Mouse (Mus musculus) liver, embryonic 13.5 days (tissue): ENCODE measurements around the gene Gm10490. TPM values are rescaled to one million over a fixed set of nuclear protein-coding genes. Genes with fewer than 3 reads are reported as not detected.
"Not testable (repeated sequence)": the region's sequence is repeated elsewhere in the genome, so short reads cannot be mapped to it uniquely, and the experiment has no call there.

Experiments used
- ATAC-seq: fragments of 200-750 bp; cut with Nextera tagmentation; 2 replicates; pipeline ENCODE4 v1.8.0; 2017; ENCODE audit warnings: low read depth, mild to moderate bottlenecking, moderate number of reproducible peaks, moderate library complexity
- DNase-seq: peaks from one replicate; pipeline ENCODE4 v3.0.0; 2022
- H3K27ac ChIP-seq: fragments of 300-500 bp; sonication (generic); 2 replicates; pipeline ENCODE4 v1.5.1; 2015; ENCODE audit warnings: moderate library complexity, mild to moderate bottlenecking, inconsistent platforms
- H3K27me3 ChIP-seq: fragments of 300-500 bp; sonication (generic); 2 replicates; pipeline ENCODE4 v1.6.1; 2015; ENCODE audit warnings: mild to moderate bottlenecking, inconsistent platforms
- H3K36me3 ChIP-seq: fragments of 300-500 bp; sonication (generic); 2 replicates; pipeline ENCODE4 v1.6.1; 2015; ENCODE audit warnings: mild to moderate bottlenecking, inconsistent platforms
- H3K4me1 ChIP-seq: fragments of 300-500 bp; sonication (generic); replicated peaks from 2 replicates; pipeline ENCODE4 v1.6.1; 2015; ENCODE audit warnings: inconsistent platforms
- H3K4me2 ChIP-seq: fragments of 300-500 bp; sonication (generic); 2 replicates; pipeline ENCODE4 v1.6.1; 2015; ENCODE audit warnings: inconsistent platforms, mild to moderate bottlenecking, moderate library complexity
- H3K4me3 ChIP-seq: fragments of 300-500 bp; sonication (generic); replicated peaks from 2 replicates; pipeline ENCODE4 v1.5.1; 2015; ENCODE audit warnings: mild to moderate bottlenecking, inconsistent platforms
- H3K9ac ChIP-seq: fragments of 300-500 bp; sonication (generic); 2 replicates; pipeline ENCODE4 v1.6.1; 2015; ENCODE audit warnings: mild to moderate bottlenecking, inconsistent platforms
- H3K9me3 ChIP-seq: fragments of 300-500 bp; sonication (generic); replicated peaks from 2 replicates; pipeline ENCODE4 v1.6.1; 2016; ENCODE audit warnings: inconsistent platforms
- WGBS: fragments of 180-500 bp; shearing (Covaris S2); methylation state at CpG from one replicate; pipeline ENCODE4 v1.1.7; 2015; ENCODE audit not compliant: insufficient replicate concordance; 5-methylcytosine and 5-hydroxymethylcytosine counted together
- polyA plus RNA-seq: library from polyadenylated mRNA; unstranded; fragments of >200 nt; fragmentation: Nextera tagmentation; extraction: Ambion mirVana; gene quantifications from 2 replicates; pipeline ENCODE4 v1.2.1, GENCODE M21; 2015

The Gm10490 gene
- not detected in 2 replicates for polyA plus RNA-seq

DNA sequence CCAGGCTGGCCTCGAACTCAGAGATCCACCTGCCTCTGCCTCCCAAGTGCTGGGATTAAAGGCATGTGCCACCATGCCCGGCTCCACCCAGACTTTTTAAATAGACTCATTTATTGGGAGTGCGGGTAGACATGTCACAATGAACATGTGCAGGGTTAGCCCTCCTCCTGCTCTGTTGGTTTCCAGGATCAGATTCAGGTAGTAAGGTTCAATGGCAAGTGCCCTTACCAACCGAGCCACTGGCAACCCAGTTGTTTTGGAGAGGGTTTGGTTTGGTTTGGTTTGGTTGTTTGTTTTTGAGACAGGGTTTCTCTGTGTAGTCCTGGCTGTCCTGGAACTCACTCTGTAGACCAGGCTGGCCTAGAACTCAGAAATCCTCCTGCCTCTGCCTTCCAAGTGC, at the start of gene Gm10490:
Gm10490 (plus strand) TSS at position 301 of the 400 bp plus-strand sequence.
- not testable (repeated sequence) for H3K27me3 ChIP-seq, H3K9me3 ChIP-seq, H3K4me2 ChIP-seq, H3K27ac ChIP-seq, H3K9ac ChIP-seq, ATAC-seq, H3K4me3 ChIP-seq, H3K4me1 ChIP-seq, DNase-seq
- WGBS, result 66% methylated on average over 4 of the region's 4 CpGs
- peaks cover 12% of the 10 kb centered on the region for H3K36me3 ChIP-seq

DNA sequence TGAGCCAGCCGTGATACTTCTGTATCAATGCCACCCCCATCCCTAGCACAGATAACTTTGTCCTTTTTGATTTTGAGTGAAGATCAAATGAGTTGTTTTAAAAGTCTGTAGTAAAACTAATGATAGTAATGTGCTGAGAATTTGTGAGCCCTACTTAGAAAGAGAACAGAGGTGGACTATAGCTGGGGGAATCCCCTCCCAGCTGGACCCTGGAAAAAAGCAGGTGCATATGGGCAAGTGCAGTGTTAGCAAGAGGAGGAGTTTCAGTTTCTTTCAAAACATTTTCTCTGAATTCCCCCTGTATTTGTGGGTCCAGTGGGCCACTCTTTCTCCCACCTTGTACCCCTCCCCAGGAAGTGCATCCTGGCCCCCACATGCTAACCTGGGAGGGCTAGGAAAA, 46.2 kb upstream of the Gm10490 start:
- WGBS, result 83% methylated on average over 1 of the region's 1 CpGs
- H3K36me3 ChIP-seq, result peaks cover 34% of the 10 kb centered on the region

DNA sequence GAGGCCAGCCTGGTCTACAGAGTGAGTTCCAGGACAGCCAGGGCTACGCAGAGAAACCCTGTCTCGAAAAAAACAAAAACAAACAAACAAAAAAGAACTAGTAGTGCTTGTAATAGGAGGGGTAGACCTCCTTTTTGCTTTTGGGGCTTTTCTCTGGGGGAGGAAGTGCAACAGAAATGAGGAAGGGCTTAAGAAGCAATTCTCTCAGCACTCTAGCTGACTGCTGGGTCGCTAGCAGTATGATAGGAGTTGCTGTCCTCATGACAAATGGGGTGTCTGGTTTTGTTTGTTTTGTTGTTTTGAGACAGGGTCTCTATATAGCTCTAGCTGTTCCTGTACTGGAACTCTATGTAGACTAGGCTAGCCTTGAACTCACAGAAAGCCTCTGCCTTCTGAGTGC, 44.8 kb upstream of the Gm10490 start:
- no peak overlapping the region for H3K4me3 ChIP-seq
- peaks cover 31% of the 10 kb centered on the region for H3K36me3 ChIP-seq
- H3K27me3 ChIP-seq, result no peaks in the 10 kb centered on the region
- DNase-seq, result no peak
- no peak for ATAC-seq
- no peak overlapping the region for H3K27ac ChIP-seq
- no peak overlapping the region for H3K9ac ChIP-seq
- peaks cover 36% of the 10 kb centered on the region for H3K4me1 ChIP-seq
- no peak overlapping the region for H3K4me2 ChIP-seq
- 56% methylated on average over 3 of the region's 3 CpGs for WGBS
- H3K9me3 ChIP-seq, result no peaks in the 10 kb centered on the region

More for the DNA sequence above, 46.2 kb upstream of the Gm10490 start:
- H3K27ac ChIP-seq, result no peak overlapping the region
- ATAC-seq (no peak), DNase-seq (no peak)
- H3K4me2 ChIP-seq, result no peak overlapping the region
- no peak overlapping the region for H3K9ac ChIP-seq
- no peak overlapping the region for H3K4me3 ChIP-seq
- H3K9me3 ChIP-seq, result no peaks in the 10 kb centered on the region
- H3K27me3 ChIP-seq, result no peaks in the 10 kb centered on the region
- peaks cover 44% of the 10 kb centered on the region for H3K4me1 ChIP-seq

DNA sequence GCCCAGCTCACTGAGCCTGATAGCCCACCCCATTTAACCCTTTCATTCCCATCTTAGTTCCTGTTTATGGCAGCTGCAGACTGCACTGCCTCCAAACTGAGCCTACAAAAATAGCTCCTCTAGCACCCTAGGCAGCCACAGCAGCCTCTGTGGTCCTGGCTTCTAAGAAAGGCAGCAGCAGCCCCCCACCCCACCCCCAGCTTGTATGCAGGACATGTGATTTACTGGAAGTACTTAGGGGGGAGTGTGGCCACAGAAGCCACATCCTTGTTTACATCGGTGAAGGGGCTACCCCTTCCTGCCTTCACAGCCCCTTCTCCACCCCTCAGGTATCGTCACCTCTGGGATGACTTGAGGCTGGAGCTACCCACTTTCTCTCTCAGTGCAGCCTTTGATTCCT, 44.0 kb upstream of the Gm10490 start:
- no peak overlapping the region for H3K4me3 ChIP-seq
- no peaks in the 10 kb centered on the region for H3K27me3 ChIP-seq
- H3K4me1 ChIP-seq, result peaks cover 28% of the 10 kb centered on the region
- DNase-seq (no peak), ATAC-seq (no peak)
- no peaks in the 10 kb centered on the region for H3K9me3 ChIP-seq
- H3K36me3 ChIP-seq, result peaks cover 33% of the 10 kb centered on the region
- WGBS, result 39% methylated on average over 2 of the region's 2 CpGs
- no peak overlapping the region for H3K4me2 ChIP-seq
- H3K27ac ChIP-seq, result no peak overlapping the region
- H3K9ac ChIP-seq, result no peak overlapping the region

DNA sequence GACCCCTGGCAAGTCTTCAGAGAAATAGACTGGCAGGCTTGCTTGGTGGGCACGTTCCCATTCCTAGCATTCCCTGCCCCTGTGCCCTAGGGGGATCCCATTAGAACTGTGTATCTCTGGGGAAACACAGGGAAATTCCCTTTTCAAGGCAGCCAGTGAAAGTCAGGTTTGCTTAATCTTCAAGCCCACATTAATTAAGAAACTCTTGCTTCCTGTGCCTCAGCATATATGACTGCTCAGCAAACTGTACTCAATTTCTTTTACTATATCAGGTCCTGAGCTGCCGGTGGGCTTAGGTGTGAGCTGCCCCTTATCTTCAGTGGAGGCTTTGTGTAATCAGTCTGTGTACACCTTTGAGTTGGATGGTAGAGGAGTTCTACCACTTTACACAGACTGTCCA, 43.6 kb upstream of the Gm10490 start:
- no peak overlapping the region for H3K4me2 ChIP-seq
- DNase-seq (no peak), ATAC-seq (no peak)
- no peak overlapping the region for H3K4me3 ChIP-seq
- peaks cover 23% of the 10 kb centered on the region for H3K4me1 ChIP-seq
- WGBS, result 48% methylated on average over 2 of the region's 2 CpGs
- H3K9me3 ChIP-seq, result no peaks in the 10 kb centered on the region
- H3K36me3 ChIP-seq, result peaks cover 35% of the 10 kb centered on the region
- no peak overlapping the region for H3K9ac ChIP-seq
- no peaks in the 10 kb centered on the region for H3K27me3 ChIP-seq
- no peak overlapping the region for H3K27ac ChIP-seq

DNA sequence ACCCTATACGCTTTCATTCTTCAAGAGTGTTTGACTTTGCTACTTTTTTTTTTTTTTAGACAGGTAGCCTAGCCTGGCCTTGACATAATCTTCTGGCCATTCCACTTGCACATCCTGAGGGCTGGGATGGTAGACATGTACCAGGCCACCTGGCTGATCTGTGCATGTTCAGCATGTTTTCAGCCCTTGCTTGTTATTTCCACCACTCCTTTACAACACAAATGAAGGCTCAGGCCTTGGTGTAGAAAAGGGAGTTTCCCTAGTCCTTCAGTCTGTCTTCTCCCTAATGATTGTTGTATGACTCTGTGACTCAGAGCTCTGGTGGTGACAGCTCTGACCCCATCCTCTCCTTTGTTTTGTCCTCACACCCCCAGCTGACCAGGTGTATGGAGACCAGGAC, 42.2 kb upstream of the Gm10490 start:
- H3K9ac ChIP-seq, result no peak overlapping the region
- H3K36me3 ChIP-seq, result peaks cover 44% of the 10 kb centered on the region
- no peak for ATAC-seq
- no peak overlapping the region for H3K4me2 ChIP-seq
- no peaks in the 10 kb centered on the region for H3K9me3 ChIP-seq
- H3K27me3 ChIP-seq, result no peaks in the 10 kb centered on the region
- no peak overlapping the region for H3K27ac ChIP-seq
- WGBS, result 75% methylated on average over 1 of the region's 1 CpGs
- no peak overlapping the region for H3K4me3 ChIP-seq
- DNase-seq, result no peak
- H3K4me1 ChIP-seq, result peaks cover 13% of the 10 kb centered on the region

DNA sequence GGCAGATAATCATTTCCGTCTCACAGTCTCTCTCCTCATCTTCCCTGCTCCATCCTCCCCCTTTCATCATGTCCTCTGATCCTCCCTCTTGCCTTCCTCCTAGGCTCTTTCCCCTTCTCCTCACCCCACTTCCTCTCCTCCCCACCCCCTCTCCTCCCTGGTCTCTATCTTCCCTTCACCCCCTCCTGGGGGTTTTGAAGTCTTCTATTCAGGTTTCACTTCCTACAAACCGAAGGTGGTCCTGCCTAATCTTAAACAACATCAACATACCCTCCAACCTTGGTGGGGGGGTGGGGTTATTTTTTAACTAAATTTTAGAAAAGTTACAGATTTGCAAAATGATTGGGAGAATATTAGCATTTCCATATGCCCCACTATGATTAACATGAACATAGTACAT, 40.8 kb upstream of the Gm10490 start:
- ATAC-seq, result no peak
- no peak overlapping the region for H3K4me3 ChIP-seq
- 41% methylated on average over 2 of the region's 2 CpGs for WGBS
- no peaks in the 10 kb centered on the region for H3K27me3 ChIP-seq
- no peak overlapping the region for H3K4me2 ChIP-seq
- peaks cover 13% of the 10 kb centered on the region for H3K4me1 ChIP-seq
- no peak for DNase-seq
- H3K9me3 ChIP-seq, result no peaks in the 10 kb centered on the region
- H3K36me3 ChIP-seq, result peaks cover 55% of the 10 kb centered on the region
- no peak overlapping the region for H3K27ac ChIP-seq
- no peak overlapping the region for H3K9ac ChIP-seq

DNA sequence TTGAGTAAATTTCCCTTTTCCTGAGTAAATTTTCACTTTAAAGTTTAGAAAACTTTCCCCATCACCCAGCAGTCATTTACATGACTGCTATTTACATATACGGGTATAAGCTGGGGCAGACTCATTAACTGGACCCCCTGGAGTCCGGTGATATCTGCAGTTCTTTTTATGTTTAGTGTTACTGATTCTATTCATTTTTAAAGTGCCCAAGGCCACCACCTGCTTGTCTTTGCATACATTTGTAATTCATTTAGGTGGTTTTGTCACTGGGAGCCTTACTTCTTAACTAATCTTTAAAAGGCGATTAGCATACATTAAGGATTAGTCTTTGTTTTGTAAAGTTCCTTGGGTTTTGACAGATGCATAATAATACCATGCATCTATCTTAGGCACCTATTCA, 39.5 kb upstream of the Gm10490 start:
- Histone ChIP-seq H3K27ac (no peak overlapping the region), H3K27me3 (no peaks in the 10 kb centered on the region), H3K9me3 (no peaks in the 10 kb centered on the region), H3K9ac (no peak overlapping the region), H3K4me2 (no peak overlapping the region), H3K4me3 (no peak overlapping the region), H3K36me3 (peaks cover 68% of the 10 kb centered on the region), H3K4me1 (peaks cover 11% of the 10 kb centered on the region)
- DNase-seq, result no peak
- WGBS, result 59% methylated on average over 3 of the region's 3 CpGs
- no peak for ATAC-seq

DNA sequence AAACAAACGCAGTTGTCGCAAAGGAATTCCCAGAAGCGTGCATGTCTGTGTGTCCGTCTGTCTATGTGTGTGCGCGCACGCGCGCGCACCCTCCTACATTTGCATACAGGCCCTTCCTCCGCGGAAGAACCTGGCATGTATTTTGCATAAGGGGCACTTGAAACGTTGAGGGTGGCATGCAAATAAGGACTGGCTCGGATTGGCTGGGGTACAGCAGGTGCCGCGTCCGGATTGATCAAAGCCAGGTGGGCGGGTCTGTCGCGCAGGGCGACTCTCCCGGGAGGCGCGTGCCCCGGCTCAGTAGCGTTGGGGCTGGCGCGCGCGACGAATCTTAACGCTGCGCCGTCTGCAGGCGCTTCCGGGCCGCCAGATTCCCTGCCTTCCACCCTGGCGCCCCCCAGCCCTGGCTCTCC, 31.3 kb upstream of the Gm10490 start, which contains the start of gene Pim2:
Pim2 (plus strand) TSS at position 256 of the 413 bp plus-strand sequence.
- DNase-seq (peak; percentile 79), ATAC-seq (peak; percentile 95)
- WGBS, result 15% methylated on average over 38 of the region's 38 CpGs
- H3K27ac ChIP-seq, result no peak within 1 kb of the TSS; the same call in 1 of the 2 replicates
- H3K27me3 ChIP-seq, result no peaks in the 10 kb centered on the region
- peaks cover 32% of the 10 kb centered on the region for H3K36me3 ChIP-seq
- peak within 1 kb of the TSS; percentile 59 for H3K4me3 ChIP-seq
- H3K9me3 ChIP-seq, result no peaks in the 10 kb centered on the region
- peak within 1 kb of the TSS; percentile 90 for H3K4me2 ChIP-seq
- peak within 1 kb of the TSS; percentile 68 for H3K9ac ChIP-seq
- H3K4me1 ChIP-seq, result peaks cover 24% of the 10 kb centered on the region

DNA sequence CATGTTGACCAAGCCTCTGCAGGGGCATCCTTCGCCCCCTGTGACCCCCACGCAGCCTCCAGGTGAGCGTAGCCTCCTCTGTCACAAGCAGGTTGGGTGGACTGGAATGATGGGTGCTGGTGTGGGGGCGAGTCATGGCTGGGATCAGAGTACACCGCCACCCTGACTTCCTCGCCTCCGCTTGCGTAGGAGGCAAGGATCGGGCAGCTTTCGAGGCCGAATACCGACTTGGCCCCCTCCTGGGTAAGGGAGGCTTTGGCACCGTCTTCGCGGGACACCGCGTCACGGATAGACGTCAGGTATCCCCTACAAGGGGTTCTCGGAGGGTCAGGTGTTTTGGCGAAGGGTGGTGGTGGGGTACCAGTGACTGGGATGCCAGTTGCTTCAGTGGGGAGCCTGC, 30.8 kb upstream of the Gm10490 start:
- WGBS, result 9% methylated on average over 21 of the region's 21 CpGs
- peak overlapping the region; percentile 90 for H3K4me2 ChIP-seq
- peak overlapping the region; percentile 68 for H3K9ac ChIP-seq
- H3K4me3 ChIP-seq, result peak overlapping the region; percentile 59
- H3K27ac ChIP-seq, result no peak overlapping the region
- DNase-seq, result no peak
- peaks cover 24% of the 10 kb centered on the region for H3K4me1 ChIP-seq
- H3K9me3 ChIP-seq, result no peaks in the 10 kb centered on the region
- no peaks in the 10 kb centered on the region for H3K27me3 ChIP-seq
- H3K36me3 ChIP-seq, result peaks cover 27% of the 10 kb centered on the region
- peak; percentile 18 for ATAC-seq

DNA sequence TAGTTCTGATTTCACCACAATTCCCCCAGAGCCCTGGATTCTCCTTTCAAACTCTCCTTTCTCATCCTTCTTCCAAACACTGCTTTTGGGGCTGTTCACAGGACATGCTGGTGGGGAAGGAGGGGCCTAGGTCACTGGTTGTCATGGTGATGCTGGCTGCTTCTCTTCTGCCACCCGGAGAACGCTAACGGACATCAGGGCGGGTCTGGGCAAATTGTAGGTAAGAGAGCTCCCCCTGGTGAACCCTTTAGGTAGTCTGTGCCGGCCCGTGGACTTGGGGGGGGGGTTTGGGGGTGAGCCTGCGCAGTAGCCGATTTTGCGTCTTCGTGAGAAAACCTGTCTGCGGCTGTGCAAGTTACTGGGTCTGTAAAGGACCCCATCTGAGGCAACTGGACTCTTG, 29.5 kb upstream of the Gm10490 start:
- WGBS, result 7% methylated on average over 11 of the region's 11 CpGs
- Histone ChIP-seq H3K4me3 (0 out of 2 replicates have a peak overlapping the region, but pooled peaks have one; percentile 16), H3K27me3 (no peaks in the 10 kb centered on the region), H3K4me2 (peak overlapping the region; percentile 90), H3K27ac (no peak overlapping the region), H3K36me3 (peaks cover 14% of the 10 kb centered on the region), H3K9ac (no peak overlapping the region), H3K4me1 (peaks cover 25% of the 10 kb centered on the region), H3K9me3 (no peaks in the 10 kb centered on the region)
- ATAC-seq (no peak), DNase-seq (peak; percentile 45)

DNA sequence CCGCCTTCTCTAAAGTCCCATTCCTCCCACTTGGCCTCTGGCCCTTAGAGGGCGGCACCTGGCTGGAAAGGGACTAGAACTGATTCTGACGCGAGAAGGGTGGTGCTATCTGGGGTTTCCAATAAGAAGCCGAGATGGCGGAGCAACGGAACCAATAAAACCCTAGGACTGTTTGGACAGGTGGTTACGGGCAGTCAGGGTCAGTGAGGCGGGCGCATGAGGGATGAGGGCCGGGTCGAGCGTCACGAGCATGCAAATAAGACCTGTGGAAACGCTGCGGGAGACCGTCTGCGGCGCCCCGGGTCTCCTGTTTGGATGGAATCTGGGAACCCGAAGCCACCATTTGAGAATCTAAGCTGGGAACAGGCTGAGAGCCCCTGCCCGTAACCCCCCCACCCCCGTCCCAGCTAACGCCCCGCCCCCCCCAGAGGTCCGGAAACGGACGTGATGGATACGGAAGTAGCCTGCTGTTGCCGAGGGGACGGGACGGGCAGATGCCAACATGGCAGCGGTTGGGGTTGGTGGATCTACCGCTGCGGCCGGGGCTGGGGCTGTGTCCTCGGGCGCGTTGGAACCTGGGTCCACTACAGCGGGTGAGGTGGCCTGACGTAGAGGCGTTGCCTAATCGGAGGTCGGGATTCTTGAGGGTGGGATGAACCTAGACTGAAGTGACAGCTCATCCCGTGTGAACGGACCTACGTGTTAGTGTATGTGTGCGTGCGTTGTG, 25.3 kb upstream of the Gm10490 start, which contains the start of gene Slc35a2:
Slc35a2 (plus strand) TSS at position 188 of the 727 bp plus-strand sequence.
- H3K27me3 ChIP-seq, result no peaks in the 10 kb centered on the region
- H3K4me1 ChIP-seq, result peaks cover 19% of the 10 kb centered on the region
- H3K27ac ChIP-seq, result peak within 1 kb of the TSS; percentile 63
- peak; percentile 77 for DNase-seq
- peak within 1 kb of the TSS; percentile 72 for H3K4me3 ChIP-seq
- ATAC-seq, result peak; percentile 95
- peak within 1 kb of the TSS; percentile 66 for H3K9ac ChIP-seq
- WGBS, result 7% methylated on average over 47 of the region's 49 CpGs
- no peaks in the 10 kb centered on the region for H3K36me3 ChIP-seq
- H3K4me2 ChIP-seq, result peak within 1 kb of the TSS; percentile 75
- H3K9me3 ChIP-seq, result no peaks in the 10 kb centered on the region
